Mouse (Mus musculus): ENCODE measurements around the gene Hnrnpa0. TPM values are rescaled to one million over a fixed set of nuclear protein-coding genes. Genes with fewer than 3 reads are reported as not detected.
"Not testable (repeated sequence)": the region's sequence is repeated elsewhere in the genome, so short reads cannot be mapped to it uniquely, and the experiment has no call there.

Gene Hnrnpa0
- total RNA-seq, 2 experiments from 2014 or later = 120 to 128 TPM

DNA sequence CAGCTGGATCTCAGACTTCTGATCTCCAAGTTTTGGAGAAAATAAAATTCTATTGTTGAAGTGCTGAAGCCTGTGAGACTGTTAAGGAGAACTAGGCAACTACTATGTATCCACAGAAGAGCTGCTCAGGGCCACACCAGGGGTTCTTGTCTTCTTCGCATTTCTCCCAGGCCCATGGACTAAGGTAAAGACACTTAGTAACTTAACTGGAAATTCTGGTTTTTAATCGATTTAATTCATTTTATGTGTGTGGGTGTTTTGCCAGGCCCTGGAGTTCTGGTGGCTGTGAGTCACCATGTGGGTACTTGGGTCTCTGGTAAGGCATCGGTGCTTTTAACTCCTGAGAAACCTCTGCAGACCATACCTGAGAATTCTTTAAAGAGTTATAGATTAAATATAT, 21.3 kb upstream of the Hnrnpa0 start:
- no peak overlapping the region for H3K27ac ChIP-seq
- no peak overlapping the region for H3K4me3 ChIP-seq
- DNase-seq (ENCODE audit: extremely low spot score in 1 of 2, low spot score in 2 of 2) = no peak
- intact Hi-C loops (cut with DNase I) = no loop called here
- no peak for TF ChIP-seq CTCF (IDR thresholded peaks at IDR 0.05)

DNA sequence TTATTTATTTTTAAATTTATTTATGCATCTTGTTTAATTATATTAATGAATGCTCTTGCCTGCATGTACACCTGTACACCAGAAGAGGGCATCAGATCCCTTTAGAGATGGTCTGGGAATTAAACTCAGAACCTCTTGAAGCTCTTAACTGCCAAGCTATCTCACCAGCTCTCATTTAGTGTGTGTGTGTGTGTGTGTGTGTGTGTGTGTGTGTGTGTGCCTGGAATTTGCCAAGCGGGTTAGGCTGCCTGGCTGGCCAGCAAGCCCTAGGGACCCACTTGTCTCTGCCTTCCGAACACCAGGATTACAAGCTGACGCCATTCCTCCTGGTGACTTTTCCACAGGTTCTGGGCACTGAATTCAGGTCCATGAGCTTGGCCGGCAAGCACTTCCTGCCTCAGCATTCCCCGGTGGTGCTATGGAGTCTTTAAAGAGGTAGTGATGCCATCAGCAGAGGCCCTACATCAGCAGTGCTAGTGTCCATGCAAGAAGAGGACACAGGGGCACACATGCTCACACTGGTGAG, 20.7 kb upstream of the Hnrnpa0 start:
- H3K4me3 ChIP-seq = peak overlapping the region; percentile 41
- TF ChIP-seq CTCF (IDR thresholded peaks at IDR 0.05) = peak; percentile 70
- DNase-seq (ENCODE audit: extremely low spot score in 1 of 2, low spot score in 2 of 2) = no peak
- intact Hi-C loops (cut with DNase I) = no loop called here
- H3K27ac ChIP-seq = no peak overlapping the region

DNA sequence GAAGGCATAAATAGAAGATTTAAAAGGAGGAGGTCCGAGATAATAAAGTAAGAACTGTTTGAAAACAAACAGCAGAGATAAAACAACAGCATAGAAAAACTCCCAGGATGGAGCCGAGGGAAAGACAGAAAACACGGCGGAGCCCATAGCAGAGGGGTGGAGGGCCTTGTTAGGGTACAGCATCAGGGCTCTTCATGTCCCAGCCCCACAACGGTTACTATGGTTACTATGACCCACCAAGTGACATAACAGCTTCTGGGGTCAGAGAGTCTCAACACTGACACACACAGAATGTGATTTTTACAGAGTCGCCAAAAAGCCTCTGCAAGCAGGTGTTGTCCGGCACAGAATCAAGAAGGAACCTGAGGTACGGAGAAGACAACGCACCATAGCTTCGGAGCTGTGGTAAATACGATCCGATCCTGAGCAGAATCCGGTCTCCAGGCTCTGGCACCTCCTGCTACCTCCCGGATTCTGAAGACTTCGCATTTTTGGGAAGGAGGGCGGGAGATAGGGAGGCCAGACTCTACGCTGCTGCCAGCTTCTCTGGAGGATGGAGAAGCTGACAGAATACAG, 20.0 kb upstream of the Hnrnpa0 start:
- Histone ChIP-seq H3K27ac (no peak overlapping the region), H3K4me3 (peak overlapping the region; percentile 41)
- peak; percentile 28 to 33 for DNase-seq (ENCODE audit: extremely low spot score in 1 of 2, low spot score in 2 of 2)
- intact Hi-C loops (cut with DNase I) = no loop called here
- TF ChIP-seq CTCF (IDR thresholded peaks at IDR 0.05) = no peak

DNA sequence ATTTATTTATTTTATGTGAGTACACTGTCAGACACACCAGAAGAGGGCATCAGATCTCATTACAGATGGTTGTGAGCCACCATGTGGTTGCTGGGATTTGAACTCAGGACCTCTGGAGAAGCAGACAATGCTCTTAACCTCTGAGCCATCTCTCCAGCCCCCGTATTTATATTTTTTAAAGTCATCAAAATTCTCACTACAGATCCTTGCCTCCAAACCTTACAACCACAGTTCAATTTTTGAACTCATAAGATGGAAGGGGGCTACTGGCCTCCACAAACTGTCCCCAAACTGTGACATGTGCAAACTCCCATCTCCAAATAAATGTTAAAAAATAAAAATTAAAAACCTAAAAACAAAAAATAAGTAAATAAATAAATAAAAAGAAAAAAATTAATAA, 19.4 kb upstream of the Hnrnpa0 start:
- Histone ChIP-seq H3K4me3 (no peak overlapping the region), H3K27ac (no peak overlapping the region)
- intact Hi-C loops (cut with DNase I) = no loop called here
- no peak; the same call in 1 of the 2 replicates for TF ChIP-seq CTCF (IDR thresholded peaks at IDR 0.05)
- no peak for DNase-seq (ENCODE audit: extremely low spot score in 1 of 2, low spot score in 2 of 2)

DNA sequence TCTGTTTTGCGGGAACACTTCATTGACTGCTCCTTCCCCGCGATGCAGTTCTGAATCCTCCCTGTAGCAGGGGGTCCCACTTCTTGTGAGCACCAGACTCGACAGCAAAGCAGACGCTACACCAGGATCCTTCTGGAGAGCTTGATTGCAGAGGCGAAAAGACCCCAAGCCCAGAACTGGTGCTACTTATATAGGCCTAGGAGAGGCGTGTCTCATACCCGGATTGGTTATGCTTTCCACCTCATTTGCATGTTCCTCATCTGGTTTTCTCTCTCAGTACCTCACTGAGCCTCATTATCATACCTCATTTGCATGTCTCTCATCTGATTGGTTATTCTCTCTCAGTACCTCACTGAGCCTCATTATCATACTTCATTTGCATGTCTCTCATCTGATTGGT, 18.2 kb upstream of the Hnrnpa0 start:
- intact Hi-C loops (cut with DNase I); H3K4me3 ChIP-seq; DNase-seq (ENCODE audit: extremely low spot score in 1 of 2, low spot score in 2 of 2); H3K27ac ChIP-seq: not testable (repeated sequence)

DNA sequence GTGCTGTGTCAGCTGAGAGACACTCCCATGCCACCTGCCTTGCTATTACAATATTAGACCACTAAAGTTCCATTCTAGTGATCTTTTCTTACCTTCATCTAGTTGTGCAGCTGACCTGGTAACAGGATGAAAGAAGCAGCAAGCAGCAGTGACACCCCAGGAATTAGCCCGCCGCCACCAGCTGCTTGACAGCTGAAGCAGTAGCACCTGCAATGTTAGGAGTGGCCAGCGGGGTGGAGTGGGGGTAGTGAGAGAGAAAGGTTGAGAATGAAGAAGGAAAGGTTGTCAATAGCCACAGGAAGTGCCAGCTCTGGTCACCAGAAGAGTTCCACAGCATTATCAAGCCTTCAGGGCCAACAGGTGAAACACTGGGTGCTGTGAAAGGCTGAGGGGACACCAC, 3.3 kb upstream of the Hnrnpa0 start:
- Histone ChIP-seq H3K27ac (no peak overlapping the region), H3K4me3 (no peak overlapping the region)
- intact Hi-C loops (cut with DNase I) = no loop called here
- TF ChIP-seq CTCF (IDR thresholded peaks at IDR 0.05) = no peak
- DNase-seq (ENCODE audit: extremely low spot score in 1 of 2, low spot score in 2 of 2) = no peak

DNA sequence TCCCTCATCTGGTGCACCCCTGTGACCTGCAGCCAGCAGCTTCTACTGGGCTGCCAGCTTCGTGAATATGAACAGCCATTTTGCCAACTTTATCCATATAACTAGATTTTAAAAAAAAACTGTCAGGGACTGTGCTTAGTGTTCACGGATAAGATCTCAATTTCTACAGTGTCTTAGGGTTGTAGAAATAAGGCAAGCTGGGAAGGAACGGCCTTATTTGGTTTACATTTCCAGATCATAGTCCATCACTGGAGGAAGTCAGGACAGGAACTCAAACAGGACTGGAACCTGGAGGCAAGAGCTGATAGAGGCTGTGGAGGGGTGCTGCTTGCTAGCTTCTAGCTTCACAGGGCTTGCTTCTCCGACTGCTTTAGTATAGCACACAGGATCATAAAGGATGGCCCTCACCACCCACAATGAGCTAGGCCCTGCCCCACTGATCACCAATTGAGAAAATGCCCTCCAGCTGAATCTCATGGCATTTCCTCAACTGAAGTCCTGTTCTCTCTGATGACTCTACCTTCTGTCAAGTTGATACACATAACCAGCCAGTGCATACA, 1.4 kb upstream of the Hnrnpa0 start:
- Histone ChIP-seq H3K27ac (peak overlapping the region; percentile 100), H3K4me3 (peak overlapping the region; percentile 91)
- no peak for TF ChIP-seq CTCF (IDR thresholded peaks at IDR 0.05)
- no peak for DNase-seq (ENCODE audit: extremely low spot score in 1 of 2, low spot score in 2 of 2)
- intact Hi-C loops (cut with DNase I) = loop anchor here (1.0 kb wide), 1 partner anchor 86 kb away; the partner anchor contains the start of gene Ubqln1

DNA sequence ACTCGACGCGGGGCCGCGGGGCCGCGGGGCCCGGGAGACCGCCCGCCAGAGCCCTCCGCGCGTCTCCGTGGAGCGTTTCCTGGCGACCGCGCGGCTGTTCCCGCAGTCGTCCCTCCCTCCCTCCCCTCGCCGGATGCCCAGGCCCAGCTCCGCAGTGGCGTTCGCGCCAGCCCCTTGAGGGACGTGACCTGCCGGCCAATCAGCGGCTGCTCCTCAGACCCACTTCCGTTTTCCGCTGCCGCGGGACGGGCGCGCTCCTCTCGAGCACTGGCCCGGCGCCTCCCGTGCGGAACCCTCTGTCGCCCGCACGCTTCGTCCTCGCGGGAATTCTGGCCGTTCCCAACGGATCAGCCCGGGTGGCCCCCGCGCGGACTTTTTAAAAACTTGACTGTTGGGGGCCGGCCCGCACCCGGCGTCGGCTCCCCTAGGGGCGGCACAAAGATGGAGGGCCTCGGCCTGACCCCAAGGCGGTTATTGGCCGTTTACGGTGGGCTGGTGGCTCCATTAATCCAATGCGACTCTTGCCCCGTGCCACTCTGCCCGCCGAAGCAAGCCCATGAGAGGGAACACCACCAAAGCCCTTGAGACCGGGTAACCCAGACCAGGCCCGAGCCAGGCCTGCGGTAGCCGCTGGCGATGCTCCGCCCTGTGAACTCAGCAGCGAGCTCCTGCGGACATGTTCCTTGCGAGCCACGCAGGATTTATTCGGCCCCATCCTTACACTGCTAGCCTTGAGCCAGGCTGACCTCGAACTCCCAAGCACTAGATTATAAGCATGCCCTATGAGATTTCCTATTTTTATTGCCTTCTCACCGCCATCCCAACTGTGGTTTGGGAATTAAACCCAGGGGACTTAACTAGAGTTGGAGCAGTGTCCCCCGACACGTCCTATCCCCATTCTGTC, 664 bp upstream of the Hnrnpa0 start:
- intact Hi-C loops (cut with DNase I) = loop anchor here (1.0 kb wide), 1 partner anchor 86 kb away; the partner anchor contains the start of gene Ubqln1
- Histone ChIP-seq H3K27ac (peak overlapping the region; percentile 100), H3K4me3 (peak overlapping the region; percentile 91)
- DNase-seq (ENCODE audit: extremely low spot score in 1 of 2, low spot score in 2 of 2) = peak; percentile 93 to 96
- TF ChIP-seq CTCF (IDR thresholded peaks at IDR 0.05) = no peak

DNA sequence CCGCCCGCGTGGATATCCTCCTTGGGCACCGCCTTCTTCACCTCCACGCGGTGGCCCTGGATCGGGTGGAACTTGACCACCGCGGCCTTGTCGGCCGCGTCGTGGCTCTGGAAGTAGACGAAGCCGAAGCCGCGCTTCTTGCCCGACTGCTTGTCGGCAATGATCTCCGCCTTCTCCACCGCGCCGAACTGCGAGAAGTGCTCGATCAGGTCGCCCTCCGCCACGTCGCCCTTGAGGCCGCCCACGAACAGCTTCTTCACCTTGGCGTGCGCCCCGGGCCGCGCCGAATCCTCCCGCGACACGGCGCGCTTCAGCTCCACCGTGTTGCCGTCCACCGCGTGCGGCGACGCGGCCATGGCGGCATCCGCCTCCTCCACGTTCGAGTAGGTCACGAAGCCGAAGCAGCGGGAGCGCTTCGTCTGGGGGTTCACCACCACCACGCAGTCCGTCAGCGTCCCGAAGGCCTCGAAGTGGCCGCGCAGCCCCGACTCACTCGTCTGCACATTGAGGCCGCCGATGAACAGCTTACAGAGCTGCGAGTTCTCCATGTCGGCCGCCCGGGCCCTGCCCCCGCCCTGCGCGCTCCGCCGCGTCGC, 492 bp downstream of the Hnrnpa0 start:
- H3K4me3 ChIP-seq = peak overlapping the region; percentile 91
- intact Hi-C loops (cut with DNase I) = no loop called here
- H3K27ac ChIP-seq = peak overlapping the region; percentile 100
- peak; percentile 66 to 72 for DNase-seq (ENCODE audit: extremely low spot score in 1 of 2, low spot score in 2 of 2)
- TF ChIP-seq CTCF (IDR thresholded peaks at IDR 0.05) = no peak

DNA sequence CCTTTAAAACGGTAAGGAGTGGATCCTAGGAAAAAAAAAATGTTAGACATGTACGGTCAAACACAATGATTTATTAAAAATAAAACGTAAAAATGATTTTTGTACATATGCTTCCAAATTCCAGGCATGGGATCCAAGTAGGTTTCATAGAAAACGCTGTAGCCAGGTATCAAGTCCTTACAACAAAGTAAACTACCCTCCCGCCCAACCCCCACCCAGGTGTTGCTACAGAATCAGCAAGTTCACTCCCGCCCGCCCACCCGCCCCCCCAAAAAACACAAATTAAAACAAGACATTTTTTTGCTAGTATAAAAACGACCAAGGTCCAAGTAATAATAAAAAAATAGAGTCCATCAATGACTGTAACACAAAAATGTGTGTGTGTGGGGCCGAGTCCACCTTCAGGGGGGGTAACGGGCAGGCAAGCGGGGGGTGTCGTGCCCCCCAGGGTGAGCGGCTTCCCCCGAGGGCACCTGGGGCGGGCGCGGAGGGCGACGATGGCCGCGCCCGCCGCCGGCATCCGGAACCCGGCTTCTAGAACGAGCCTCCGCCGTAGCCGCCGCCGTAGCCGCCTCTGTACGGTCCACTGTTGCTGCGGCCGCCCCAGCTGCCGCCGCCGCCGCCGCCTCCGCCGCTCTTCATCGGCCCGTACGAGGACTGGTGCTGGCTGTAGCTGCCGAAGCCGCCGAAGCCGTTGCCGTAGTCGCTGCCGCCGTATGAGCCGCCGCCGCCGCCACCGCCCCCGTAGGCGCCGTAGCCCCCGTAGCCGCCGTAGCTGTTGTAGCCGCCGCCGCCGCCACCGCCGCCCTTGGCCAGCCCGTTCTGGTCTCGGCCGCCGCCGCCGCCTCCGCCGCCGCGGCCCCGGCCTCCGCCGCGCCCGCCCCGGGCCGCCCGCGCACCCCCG, 1.2 kb downstream of the Hnrnpa0 start:
- DNase-seq (ENCODE audit: extremely low spot score in 1 of 2, low spot score in 2 of 2) = peak in 1 of 2 experiments; percentile 45
- H3K27ac ChIP-seq = peak overlapping the region; percentile 100
- TF ChIP-seq CTCF (IDR thresholded peaks at IDR 0.05) = no peak

DNA sequence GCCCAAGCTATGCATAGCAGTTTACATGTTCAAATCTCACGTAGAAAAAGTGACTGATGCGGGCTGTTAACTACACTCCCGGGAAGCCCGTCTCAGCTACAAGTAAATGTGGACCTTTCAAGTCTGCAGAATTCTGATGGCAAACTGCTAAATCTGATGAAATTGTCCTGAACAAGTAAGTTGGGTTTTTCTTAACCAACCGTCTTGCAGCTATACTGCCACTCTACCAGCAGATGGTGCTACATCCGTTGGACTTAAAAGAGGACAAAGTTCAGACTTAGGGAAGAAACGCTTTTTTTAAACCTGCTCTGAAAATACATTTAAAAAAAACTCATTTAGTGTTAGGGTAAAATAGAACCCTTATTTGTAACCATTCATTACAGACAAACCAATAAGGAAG, 2.2 kb downstream of the Hnrnpa0 start:
- intact Hi-C loops (cut with DNase I) = no loop called here
- no peak for DNase-seq (ENCODE audit: extremely low spot score in 1 of 2, low spot score in 2 of 2)
- Histone ChIP-seq H3K4me3 (peak overlapping the region; percentile 91), H3K27ac (no peak overlapping the region)
- peak; percentile 93 for TF ChIP-seq CTCF (IDR thresholded peaks at IDR 0.05)

More for the DNA sequence above, 1.2 kb downstream of the Hnrnpa0 start:
- intact Hi-C loops (cut with DNase I) = no loop called here
- peak overlapping the region; percentile 91 for H3K4me3 ChIP-seq

Measured in left cerebral cortex, adult 2 months (tissue).